Mouse (Mus musculus) erythroblast, embryonic 14.5 days (primary cell): ENCODE results near the gene Myo1c.

Experiments used
- GATA1 ChIP-seq: IDR thresholded peaks from 2 replicates; pipeline ENCODE4 v1.6.1; 2012; ENCODE audit warnings: low read length, inconsistent platforms, mixed read lengths
- TAL1 ChIP-seq: IDR thresholded peaks from 3 replicates; pipeline ENCODE4 v1.6.1; 2012; ENCODE audit warnings: low read length, inconsistent platforms, mixed read lengths

- TF ChIP-seq TAL1: no peak
- TF ChIP-seq GATA1: no peak; the same call in 1 of the 2 replicates
Observed at GRCm38 (mm10) chr11:75631561-75632225, 18.6 kb upstream of the Myo1c start.
